Mouse (Mus musculus) kidney, adult 18-20 months (tissue): ENCODE data around the gene 1700013G24Rik.

Experiments
- DNase-seq: peaks from one replicate; pipeline ENCODE4 v3.0.0; 2021

1700013G24Rik gene

GRCm38 (mm10) chr4:137476761-137477237 lies 23.7 kb downstream of the 1700013G24Rik start:
- no peak for DNase-seq

GRCm38 (mm10) chr4:137477611-137478010 lies 24.5 kb downstream of the 1700013G24Rik start:
- no peak for DNase-seq

DNA sequence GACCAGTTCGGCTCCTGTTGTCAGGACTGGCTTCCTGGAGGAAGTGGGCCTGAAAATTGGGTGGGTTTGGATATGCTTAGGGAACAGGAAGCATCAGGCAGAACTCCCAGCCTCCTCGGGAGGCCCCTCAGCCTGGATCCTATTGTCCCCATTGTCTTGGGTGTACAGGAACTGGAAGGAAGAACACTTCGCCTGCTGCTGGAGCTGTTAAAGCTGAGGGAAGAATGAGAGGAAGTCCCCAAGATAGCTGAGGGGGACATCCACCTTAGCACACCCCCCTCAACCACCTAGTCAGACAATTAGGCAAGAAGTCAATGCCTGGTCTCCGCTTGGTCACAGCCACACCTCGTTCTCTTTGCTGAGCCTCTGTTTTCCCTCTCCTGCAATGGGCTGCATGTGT lies 25.2 kb downstream of the 1700013G24Rik start:
- DNase-seq: no peak

DNA sequence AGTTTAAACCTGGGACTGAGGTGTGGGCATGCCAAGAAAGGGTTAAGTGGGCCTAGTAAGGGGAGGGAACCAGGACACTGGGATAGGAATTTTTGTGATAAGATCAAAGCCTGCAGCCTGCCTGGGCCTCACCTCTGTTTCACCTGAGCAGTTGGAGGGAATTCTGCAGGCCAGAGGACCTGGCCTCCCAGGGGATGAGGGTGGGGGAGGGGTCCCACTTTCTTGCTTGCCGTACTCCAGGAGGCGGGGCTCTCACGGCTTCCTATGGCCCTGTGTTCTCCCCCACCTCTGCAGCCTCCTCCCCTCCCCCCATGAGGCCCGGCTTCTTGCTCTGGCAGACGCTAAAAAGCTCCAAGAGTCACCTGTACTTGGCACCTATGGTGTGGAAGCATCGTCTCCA lies 26.7 kb downstream of the 1700013G24Rik start:
- DNase-seq: peak; percentile 61

- DNase-seq: peak; percentile 76
Measured at GRCm38 (mm10) chr4:137480191-137480992, 27.3 kb downstream of the 1700013G24Rik start.

DNA sequence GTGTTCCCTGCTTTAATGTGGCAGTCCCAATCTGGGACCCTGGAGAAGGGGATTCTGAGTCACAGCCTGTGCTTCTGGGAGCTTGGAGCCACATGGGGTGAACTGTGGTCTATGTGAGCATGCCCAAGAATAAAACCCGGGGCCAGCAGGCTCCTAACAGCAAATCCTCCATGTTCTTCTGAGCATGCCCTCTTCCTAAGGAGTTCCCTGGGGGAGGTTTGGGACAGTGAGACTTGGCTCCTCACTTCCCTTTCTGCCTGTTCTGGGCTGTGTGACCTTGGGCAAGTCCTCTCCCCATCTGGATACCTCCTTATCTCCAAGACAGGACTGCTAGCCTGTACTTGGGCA lies 27.9 kb downstream of the 1700013G24Rik start:
- no peak for DNase-seq

DNA sequence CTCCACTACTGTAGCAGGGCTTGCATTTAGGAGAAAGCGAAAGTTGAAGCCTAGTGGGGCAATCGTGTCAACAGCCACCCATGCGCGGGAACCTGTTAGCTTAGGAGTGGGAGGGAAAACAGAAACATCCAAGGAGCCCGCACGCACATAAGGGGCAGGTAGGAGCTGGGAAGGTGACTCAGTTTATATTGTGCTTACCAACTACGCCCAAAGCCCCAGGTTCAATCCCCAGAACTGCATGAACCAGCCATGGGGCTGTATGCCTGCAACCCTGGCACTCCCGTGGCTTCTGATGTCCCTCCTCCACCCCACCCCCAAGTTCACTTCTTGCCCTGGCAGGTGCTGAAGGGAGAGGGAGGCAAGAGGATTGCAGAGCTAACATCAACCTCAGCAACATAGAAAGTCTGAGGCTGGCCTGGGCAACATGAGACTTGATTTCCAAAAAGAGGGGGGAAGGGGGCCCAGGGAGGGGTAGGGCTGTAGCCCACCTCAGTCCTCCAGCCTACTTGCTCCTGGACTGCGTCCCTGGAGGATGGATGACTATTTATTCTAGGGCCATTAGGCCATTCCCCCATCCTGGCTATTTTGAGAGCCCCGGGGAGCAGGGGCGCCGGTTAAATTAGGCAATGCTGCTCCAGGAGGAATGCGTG lies 28.4 kb downstream of the 1700013G24Rik start:
- DNase-seq: no peak

- DNase-seq: no peak
Measured at GRCm38 (mm10) chr4:137483871-137484270, 30.8 kb downstream of the 1700013G24Rik start.

GRCm38 (mm10) chr4:137484586-137484985 lies 31.5 kb downstream of the 1700013G24Rik start:
- DNase-seq: peak; percentile 82

DNA sequence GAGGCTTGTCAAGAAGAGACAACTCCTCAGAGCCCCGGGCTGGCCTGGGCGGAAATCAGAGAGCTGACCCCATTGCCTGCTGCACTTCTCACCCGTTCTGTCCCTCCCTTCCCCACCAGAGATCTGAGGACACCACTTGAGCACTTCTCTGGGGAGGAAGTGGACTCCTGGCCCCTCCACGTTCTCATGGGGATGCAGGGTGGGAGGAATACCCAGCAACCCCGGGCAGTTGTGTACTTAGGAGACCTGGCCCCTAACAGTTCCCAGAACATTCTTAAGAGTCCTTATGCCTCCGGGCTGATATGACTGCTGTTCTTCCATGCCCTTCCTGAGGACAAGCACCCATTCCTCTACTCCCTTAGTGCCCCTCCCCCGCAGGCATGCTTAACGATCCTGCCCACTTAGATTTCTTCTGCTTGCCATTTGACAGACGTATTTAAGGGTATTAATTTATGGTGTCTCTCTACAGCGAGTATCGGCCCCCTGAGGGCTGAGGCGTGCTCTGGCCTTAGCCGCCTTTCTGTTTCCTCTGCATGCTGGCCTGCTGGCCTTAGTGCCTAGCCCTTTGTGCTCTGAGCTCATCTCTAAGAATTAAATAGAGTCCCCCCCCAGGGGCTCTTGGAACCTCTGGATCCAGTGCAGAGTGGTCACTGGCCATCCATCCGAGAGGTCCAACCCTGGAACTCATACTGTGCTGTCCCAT lies 32.3 kb downstream of the 1700013G24Rik start:
- DNase-seq: no peak

DNA sequence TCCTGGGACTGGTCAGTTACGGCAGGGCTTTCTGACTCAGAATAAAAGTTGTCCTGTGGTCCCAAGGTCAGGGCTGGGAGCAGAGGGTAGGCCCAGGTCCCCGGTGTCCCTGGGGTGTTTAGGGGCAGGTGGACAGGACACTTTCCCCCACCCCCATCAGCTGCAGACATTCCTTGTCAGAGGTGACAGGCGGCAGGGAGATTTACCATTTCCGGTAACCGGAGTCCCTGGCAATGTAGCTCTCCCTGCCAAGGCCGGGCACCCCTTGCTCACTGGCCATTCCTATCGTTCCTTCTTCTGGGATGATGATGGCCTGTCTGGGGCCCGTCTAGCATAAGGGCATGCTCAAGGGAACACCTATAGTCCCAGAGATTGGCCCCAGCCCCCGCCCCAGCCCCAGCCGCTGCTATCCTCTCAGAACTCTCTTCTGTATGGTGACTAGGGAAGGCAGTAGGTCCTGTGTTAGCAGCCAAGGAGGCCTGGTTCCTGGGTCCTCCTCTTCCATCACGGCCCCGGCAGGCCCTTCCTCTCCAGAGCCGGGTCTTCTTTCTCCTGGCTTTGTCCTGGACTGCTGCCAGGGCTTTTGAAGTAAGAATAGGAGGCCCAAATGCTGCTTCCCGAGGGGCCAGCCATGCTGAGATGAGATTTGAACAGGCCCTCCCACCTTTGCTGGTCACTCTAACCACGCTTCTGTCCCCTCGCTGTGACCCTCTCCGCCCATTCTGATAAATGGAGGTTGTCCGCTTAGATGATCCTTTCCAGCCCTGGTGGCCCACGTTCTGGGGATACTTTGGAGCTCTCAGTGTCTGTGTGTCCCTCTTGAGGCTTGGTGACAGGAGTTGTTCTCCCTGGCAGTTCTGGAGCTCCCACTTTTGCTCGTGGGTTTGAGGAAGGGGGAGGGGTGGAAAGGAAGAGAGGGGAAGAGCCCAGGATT lies 33.3 kb downstream of the 1700013G24Rik start:
- DNase-seq: no peak

- peak; percentile 67 for DNase-seq
Measured at GRCm38 (mm10) chr4:137487286-137488000, 34.4 kb downstream of the 1700013G24Rik start.

DNA sequence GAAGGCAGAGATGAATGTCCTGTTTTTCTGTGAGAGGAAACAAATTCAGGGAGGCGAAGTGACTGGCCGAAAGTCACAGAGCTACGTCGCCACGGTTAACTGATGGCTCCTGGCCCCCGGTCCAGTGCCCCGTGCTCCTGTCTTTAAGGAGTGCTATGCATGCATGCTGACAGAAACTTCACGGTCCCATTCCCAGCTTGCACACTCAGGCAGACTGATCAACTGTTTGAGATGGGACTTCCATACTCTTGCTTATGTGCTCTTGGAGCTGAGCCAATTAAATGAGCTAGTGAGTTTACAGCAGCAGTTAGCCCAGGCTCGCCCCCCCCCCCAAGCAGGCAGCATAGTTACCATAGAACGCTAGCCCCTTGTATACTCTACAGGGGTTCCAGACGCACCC lies 35.0 kb downstream of the 1700013G24Rik start:
- no peak for DNase-seq

- no peak for DNase-seq
Measured at GRCm38 (mm10) chr4:137488571-137489303, 35.7 kb downstream of the 1700013G24Rik start.

- no peak for DNase-seq
Measured at GRCm38 (mm10) chr4:137489996-137490395, 36.9 kb downstream of the 1700013G24Rik start.

- no peak for DNase-seq
Measured at GRCm38 (mm10) chr4:137492563-137492962, 39.5 kb downstream of the 1700013G24Rik start.

DNA sequence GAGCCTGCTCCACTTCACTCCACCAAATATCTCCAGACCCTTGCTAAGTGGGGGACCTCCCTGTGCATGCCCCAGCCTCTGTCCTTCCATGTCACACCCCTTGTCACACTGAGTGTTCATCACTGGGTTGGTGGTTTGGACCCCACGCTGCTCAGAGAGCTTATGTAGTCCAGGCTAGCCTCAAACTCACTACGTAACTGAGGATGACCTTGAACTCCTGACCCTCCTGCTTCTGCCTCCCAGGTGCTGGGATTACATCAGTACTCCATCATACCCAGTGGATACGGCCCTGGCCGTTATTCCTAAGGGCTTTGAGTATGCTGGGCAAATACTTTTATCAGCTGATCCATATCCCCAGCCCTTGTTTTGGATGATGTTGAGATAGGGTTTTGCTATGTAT lies 40.1 kb downstream of the 1700013G24Rik start:
- no peak for DNase-seq

- no peak for DNase-seq
Measured at GRCm38 (mm10) chr4:137494751-137495500, 41.8 kb downstream of the 1700013G24Rik start.

GRCm38 (mm10) chr4:137495501-137496100 lies 42.5 kb downstream of the 1700013G24Rik start:
- DNase-seq: no peak

- peak; percentile 51 for DNase-seq
Measured at GRCm38 (mm10) chr4:137497367-137497766, 44.3 kb downstream of the 1700013G24Rik start.
